Mouse (Mus musculus) hindbrain, embryonic 10.5 days (tissue): ENCODE measurements around the gene Arhgap31. TPM values are rescaled to one million over a fixed set of nuclear protein-coding genes. Genes with fewer than 3 reads are reported as not detected.
A peak's percentile ranks its signal among the peaks of the same experiment; 100 is the strongest.

ENCODE experiments used
- DNase-seq: peaks from one replicate; pipeline ENCODE4 v3.0.0-alpha.2; 2017; ENCODE audit warnings: low spot score
- H3K27ac ChIP-seq: fragments of 300-500 bp; sonication (generic); 2 replicates; pipeline ENCODE4 v1.5.1; 2016; ENCODE audit warnings: mild to moderate bottlenecking, moderate library complexity
- H3K27me3 ChIP-seq: fragments of 300-500 bp; sonication (generic); 2 replicates; pipeline ENCODE4 v1.6.1; 2016; ENCODE audit warnings: mild to moderate bottlenecking; ENCODE audit not compliant: poor library complexity, insufficient read depth, severe bottlenecking
- H3K36me3 ChIP-seq: fragments of 300-500 bp; sonication (generic); 2 replicates; pipeline ENCODE4 v1.6.1; 2016; ENCODE audit warnings: mild to moderate bottlenecking, moderate library complexity
- H3K4me1 ChIP-seq: fragments of 300-500 bp; sonication (generic); replicated peaks from 2 replicates; pipeline ENCODE4 v1.6.1; 2016; ENCODE audit warnings: mild to moderate bottlenecking
- H3K4me3 ChIP-seq: fragments of 300-500 bp; sonication (generic); 2 replicates; pipeline ENCODE4 v1.5.1; 2016; ENCODE audit warnings: mild to moderate bottlenecking, moderate library complexity
- H3K9me3 ChIP-seq: fragments of 300-500 bp; sonication (generic); 2 replicates; pipeline ENCODE4 v1.6.1; 2016; ENCODE audit warnings: mild to moderate bottlenecking, moderate library complexity
- WGBS: fragments of 180-500 bp; shearing (Covaris S2); methylation state at CpG from one replicate; pipeline ENCODE4 v1.1.7; 2016; 5-methylcytosine and 5-hydroxymethylcytosine counted together
- polyA plus RNA-seq: library from polyadenylated mRNA; unstranded; fragments of >200 nt; fragmentation: Nextera tagmentation; extraction: Ambion mirVana; gene quantifications from 2 replicates; pipeline ENCODE4 v1.2.1, GENCODE M21; 2016

Arhgap31 gene
- polyA plus RNA-seq, 1 experiment from 2014 or later, result 8.8 TPM

DNA sequence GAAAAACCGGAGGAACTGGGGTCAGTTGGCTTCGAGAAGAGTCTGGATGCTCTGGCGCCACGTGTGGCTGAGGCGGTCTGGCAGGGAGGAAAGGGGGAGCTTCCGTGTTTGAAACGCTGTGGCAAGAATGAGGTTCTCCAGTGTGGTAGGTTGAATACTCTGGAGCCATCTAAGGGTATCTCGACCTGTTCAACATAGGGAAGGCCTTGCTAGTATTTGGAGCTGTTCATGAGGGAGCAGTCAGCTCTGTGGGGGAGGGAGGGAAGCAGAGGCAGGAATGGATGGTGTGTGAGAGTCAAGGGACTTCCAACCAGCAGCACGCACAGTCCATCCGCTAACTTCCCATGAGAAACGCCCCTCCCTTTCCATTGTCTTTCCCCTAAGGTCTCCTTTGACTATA lies 38.2 kb downstream of the Arhgap31 start:
- WGBS, result 89% methylated on average over 11 of the region's 11 CpGs
- Histone ChIP-seq H3K36me3 (no peaks in the 10 kb centered on the region), H3K4me1 (peaks cover 38% of the 10 kb centered on the region), H3K27ac (peak overlapping the region; percentile 88; the same call in 1 of the 2 replicates), H3K4me3 (no peak overlapping the region), H3K9me3 (no peaks in the 10 kb centered on the region), H3K27me3 (no peaks in the 10 kb centered on the region)
- DNase-seq, result no peak

DNA sequence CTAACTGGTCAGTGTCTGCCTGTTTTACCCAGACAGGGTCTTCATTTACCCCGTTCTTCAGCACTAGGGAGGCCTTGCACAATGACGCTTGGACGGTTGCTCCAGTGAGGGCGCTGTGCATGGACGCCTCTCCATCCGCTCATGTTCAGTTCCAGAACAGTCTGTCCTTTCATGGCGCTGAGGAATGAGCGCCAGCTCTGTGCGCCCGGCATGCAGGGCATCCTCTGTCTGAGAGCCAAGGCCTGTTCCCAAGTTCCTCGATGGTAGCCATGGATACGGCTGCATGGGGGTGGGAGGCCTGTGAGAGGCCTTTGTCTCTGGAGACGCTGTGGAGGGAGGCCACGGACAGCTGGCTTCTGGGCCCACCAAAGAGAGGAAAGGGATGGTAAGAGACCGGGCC lies 39.6 kb downstream of the Arhgap31 start:
- 44% methylated on average over 15 of the region's 15 CpGs for WGBS
- Histone ChIP-seq H3K9me3 (no peaks in the 10 kb centered on the region), H3K27ac (peak overlapping the region; percentile 88), H3K4me3 (no peak overlapping the region), H3K36me3 (no peaks in the 10 kb centered on the region), H3K27me3 (no peaks in the 10 kb centered on the region), H3K4me1 (peaks cover 38% of the 10 kb centered on the region)
- DNase-seq, result peak; percentile 84

DNA sequence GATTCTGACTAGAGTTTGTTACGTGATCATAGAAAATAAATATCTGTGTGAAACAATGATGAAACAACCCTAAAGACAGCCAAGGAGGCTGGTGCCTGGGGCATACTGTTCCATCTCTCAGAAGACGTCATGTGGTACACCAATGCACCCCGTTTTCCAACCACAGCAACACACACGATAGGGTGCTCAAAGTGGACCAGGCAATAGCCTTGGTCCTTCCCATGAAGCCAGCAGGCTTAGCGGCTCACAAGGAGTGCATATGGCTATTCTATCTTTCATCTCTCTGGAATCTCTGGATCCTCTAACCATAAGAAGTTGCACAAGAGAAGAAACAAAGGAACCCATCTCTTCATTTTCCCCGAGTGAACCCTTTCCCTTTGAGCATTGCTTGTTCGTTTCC lies 40.1 kb downstream of the Arhgap31 start:
- Histone ChIP-seq H3K36me3 (no peaks in the 10 kb centered on the region), H3K27ac (peak overlapping the region; percentile 88), H3K4me3 (no peak overlapping the region), H3K27me3 (no peaks in the 10 kb centered on the region), H3K9me3 (no peaks in the 10 kb centered on the region), H3K4me1 (peaks cover 38% of the 10 kb centered on the region)
- no peak for DNase-seq
- 92% methylated on average over 7 of the region's 7 CpGs for WGBS

DNA sequence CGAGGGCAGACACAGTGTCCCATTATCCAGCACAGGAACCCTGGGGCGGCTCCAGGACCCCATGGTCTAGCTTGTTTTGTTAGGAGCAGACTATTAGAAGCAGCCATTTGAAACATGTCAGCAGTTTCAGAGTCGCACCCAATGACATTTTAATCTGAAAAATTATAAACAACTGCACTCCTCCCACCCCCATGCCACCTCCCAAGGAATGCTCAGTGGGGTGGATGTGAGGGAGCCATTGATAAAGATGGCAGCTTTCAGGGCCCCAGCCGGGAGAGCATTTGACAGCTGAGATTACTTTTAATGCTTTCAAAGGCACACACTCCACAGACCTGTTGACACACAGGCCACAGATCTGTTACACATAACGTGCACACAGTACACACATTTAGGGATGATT lies 40.7 kb downstream of the Arhgap31 start:
- WGBS, result 49% methylated on average over 5 of the region's 5 CpGs
- no peak for DNase-seq
- H3K4me1 ChIP-seq, result peaks cover 38% of the 10 kb centered on the region

DNA sequence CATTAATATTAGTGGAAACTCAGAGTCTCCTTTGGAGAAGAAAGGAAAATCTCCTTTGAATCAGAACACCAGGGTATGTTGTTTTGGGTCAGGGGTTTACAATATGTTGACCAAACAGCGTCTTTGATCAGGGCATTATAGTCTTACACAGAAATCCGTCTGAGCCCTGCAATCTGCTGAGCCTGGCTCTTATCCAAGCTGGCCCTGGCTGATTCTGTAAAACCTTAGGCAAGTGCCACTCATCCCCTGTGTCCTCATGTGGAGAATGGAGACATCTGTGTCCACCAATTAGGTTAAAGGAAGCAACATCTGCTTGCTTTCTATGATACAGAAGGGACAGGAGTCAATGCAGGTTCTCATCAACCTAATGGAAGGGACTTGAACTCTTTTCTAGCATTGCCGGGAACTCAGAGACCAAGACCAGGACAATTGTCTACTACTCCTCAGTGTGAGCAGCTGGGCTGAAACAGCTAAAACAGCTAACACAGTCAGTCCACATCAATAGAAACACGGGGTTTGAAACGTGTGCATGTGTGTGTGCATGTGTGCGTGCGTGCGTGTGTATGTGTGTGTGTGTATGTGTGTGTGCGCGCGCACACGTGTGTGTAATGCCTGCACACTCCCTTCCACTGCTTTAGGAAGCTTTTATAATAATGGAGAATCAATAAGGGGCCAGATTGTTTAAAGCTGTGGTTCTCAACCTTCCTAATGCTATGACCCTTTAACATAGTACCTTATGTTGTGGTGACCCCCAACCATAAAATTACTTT lies 42.3 kb downstream of the Arhgap31 start:
- DNase-seq, result no peak
- no peak overlapping the region for H3K4me3 ChIP-seq
- no peaks in the 10 kb centered on the region for H3K9me3 ChIP-seq
- no peaks in the 10 kb centered on the region for H3K36me3 ChIP-seq
- no peak overlapping the region for H3K27ac ChIP-seq
- H3K4me1 ChIP-seq, result peaks cover 38% of the 10 kb centered on the region
- WGBS, result 92% methylated on average over 12 of the region's 12 CpGs
- no peaks in the 10 kb centered on the region for H3K27me3 ChIP-seq

More for the DNA sequence above, 40.7 kb downstream of the Arhgap31 start:
- H3K9me3 ChIP-seq, result no peaks in the 10 kb centered on the region
- H3K27ac ChIP-seq, result peak overlapping the region; percentile 88
- H3K4me3 ChIP-seq, result no peak overlapping the region
- no peaks in the 10 kb centered on the region for H3K27me3 ChIP-seq
- no peaks in the 10 kb centered on the region for H3K36me3 ChIP-seq

DNA sequence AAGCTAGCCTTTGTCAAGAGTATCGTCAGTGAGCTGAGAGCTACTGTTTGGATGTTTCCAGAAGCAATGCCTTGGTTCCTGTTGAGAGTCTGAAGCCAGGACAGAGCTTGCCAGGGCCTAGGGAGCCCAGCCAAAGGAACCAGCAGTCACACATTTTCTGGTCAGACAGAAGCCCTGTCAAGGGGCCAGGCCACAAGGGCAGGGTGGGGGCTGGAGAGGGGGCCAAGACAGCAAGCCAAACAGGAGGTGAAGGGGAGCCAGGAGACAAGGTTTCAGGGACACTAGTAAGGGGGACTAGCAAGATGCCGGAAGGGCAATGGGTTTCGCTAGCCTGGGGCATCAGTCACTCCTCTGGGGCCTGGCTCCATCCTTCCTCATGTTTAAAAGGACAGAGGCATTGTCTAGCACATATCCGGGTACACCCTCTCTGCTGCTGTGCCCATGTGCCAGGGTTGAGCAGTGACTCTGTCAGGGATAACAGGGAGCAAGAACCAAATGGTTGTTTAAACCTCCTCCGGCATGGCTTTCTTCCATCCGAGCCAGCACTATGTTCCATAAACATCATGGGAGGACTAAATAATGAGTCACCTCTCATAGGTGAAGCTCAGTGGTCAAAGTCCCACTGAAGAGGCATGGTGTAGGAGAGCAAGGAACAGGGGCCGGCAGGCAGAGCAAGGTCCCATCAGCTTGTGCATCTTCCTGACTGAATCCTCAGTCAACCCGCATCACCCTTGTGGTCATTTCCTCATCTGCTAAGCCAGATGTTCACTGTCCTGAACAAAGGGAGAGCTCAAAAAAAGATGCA lies 44.0 kb downstream of the Arhgap31 start:
- Histone ChIP-seq H3K4me3 (no peak overlapping the region), H3K9me3 (no peaks in the 10 kb centered on the region), H3K36me3 (no peaks in the 10 kb centered on the region), H3K27ac (0 out of 2 replicates have a peak overlapping the region, but pooled peaks have one; percentile 16), H3K4me1 (peaks cover 36% of the 10 kb centered on the region), H3K27me3 (no peaks in the 10 kb centered on the region)
- 87% methylated on average over 8 of the region's 8 CpGs for WGBS
- DNase-seq, result no peak

DNA sequence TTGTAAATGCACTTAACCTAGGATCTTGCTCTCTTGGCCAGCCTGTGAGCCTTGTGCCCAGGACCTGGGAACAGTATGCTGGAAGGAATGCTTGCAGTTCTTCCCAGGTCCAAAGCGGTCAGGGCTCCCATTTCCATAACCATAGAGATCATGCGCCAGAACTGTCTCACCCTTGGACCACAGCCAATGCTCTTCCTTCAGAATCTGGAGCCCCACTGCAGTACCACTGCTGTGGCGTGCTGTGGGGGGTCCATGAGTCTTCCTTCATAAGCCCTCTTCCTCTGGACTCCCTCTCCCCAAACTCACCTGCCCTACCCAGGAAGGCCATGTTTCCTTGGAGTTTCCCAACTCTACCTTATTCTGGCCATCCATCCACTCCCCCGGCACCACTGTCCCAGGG lies 46.6 kb downstream of the Arhgap31 start:
- Histone ChIP-seq H3K4me3 (no peak overlapping the region), H3K27me3 (no peaks in the 10 kb centered on the region), H3K36me3 (no peaks in the 10 kb centered on the region), H3K27ac (no peak overlapping the region), H3K9me3 (no peaks in the 10 kb centered on the region), H3K4me1 (peaks cover 10% of the 10 kb centered on the region)
- DNase-seq, result no peak
- 93% methylated on average over 4 of the region's 4 CpGs for WGBS

DNA sequence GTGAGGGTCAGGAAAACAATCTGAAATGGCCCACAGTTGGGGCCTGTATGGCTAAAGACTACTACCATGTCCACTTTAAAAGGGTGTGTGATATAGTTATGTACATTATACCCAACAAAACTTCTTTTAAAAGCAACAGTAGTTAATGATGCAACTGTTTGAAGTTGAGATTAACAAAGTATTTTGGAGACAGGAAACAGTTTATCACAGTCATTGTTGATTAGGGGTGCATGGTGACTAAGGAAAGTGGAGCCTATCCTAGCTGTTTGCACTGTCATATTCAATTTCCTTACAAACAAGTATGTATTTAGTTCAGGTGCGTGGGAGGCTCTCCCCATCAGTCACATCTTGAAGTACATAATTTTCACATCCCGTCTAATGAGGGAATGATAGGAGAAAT lies 47.1 kb downstream of the Arhgap31 start:
- 88% methylated on average over 2 of the region's 2 CpGs for WGBS
- no peaks in the 10 kb centered on the region for H3K9me3 ChIP-seq

DNA sequence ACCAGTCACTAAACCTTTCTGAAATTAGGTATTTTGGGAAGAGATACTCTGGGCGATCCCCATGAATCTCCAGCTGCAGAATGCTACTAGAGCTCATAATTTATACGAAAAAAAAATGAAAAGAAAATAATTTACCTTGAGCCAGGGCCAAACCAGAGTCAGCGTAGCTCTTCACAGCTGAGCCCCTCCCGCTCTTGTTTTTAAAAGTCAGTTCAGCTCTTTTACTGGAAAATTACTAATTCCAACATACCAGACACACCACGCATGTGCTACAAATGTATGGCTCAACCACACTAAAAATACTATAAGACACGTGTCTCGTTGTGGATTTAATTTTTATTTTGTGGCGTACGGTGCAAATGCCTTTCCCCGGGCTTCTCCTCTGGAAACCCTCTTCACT lies 50.5 kb downstream of the Arhgap31 start:
- H3K36me3 ChIP-seq, result no peaks in the 10 kb centered on the region
- no peak for DNase-seq

More for the DNA sequence above, 47.1 kb downstream of the Arhgap31 start:
- Histone ChIP-seq H3K36me3 (no peaks in the 10 kb centered on the region), H3K27ac (no peak overlapping the region), H3K4me3 (no peak overlapping the region), H3K4me1 (0 out of 2 replicates have a peak, but pooled peaks cover 7% of the 10 kb centered on the region), H3K27me3 (no peaks in the 10 kb centered on the region)
- no peak for DNase-seq

DNA sequence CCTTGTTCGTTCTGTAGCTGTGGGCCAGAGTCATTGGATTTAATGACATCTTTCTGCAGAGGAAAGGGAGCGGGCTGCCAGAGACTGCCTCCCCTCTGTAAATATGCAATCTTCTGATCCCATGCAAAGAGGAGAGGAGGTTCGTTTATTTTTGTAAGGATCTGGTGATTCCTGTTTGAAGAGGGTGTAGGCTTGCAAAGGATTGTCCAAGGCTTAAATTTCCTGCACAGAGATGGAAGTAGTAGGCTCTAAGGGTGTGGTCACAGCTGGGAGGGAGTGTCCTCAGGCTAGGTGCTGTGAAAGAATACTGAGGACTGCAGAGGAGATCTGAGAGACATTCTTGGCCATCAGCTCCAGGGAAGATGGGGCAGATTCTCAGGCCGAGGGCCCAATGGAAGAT lies 58.8 kb downstream of the Arhgap31 start:
- H3K4me1 ChIP-seq, result peaks cover 17% of the 10 kb centered on the region
- no peaks in the 10 kb centered on the region for H3K36me3 ChIP-seq
- H3K4me3 ChIP-seq, result no peak overlapping the region
- no peak for DNase-seq
- WGBS, result 68% methylated on average over 4 of the region's 4 CpGs
- no peaks in the 10 kb centered on the region for H3K27me3 ChIP-seq
- no peak overlapping the region for H3K27ac ChIP-seq
- H3K9me3 ChIP-seq, result no peaks in the 10 kb centered on the region

More for the DNA sequence above, 50.5 kb downstream of the Arhgap31 start:
- WGBS, result 93% methylated on average over 10 of the region's 10 CpGs
- Histone ChIP-seq H3K27me3 (no peaks in the 10 kb centered on the region), H3K4me1 (no peaks in the 10 kb centered on the region), H3K27ac (no peak overlapping the region), H3K4me3 (no peak overlapping the region), H3K9me3 (no peaks in the 10 kb centered on the region)

DNA sequence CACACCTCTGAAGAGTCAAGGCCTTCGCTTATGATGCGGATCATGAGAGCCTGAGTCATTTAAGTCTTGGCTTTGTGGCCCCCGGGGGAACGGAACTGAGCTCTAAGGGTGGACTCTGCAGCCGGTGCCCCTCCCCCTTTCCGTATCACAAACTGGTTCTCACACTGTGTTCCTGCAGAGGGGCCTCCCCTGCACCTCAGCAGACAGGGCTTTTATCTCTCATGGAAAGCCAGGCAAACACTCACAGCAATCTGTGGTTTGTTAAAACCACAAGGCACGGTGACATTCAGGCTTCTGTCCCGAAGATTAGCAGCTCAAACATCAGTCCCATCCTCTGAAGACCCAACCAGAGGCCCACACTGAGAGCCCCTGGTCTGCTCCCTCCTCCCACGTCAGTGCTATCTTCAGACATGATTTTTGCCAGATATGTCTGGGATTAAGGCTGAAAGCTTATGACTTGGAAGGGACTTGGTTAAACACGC lies 59.6 kb downstream of the Arhgap31 start:
- WGBS, result 49% methylated on average over 10 of the region's 10 CpGs
- H3K27me3 ChIP-seq, result no peaks in the 10 kb centered on the region
- no peak overlapping the region for H3K4me3 ChIP-seq
- H3K9me3 ChIP-seq, result no peaks in the 10 kb centered on the region
- DNase-seq, result no peak
- H3K27ac ChIP-seq, result peak overlapping the region; percentile 47
- peaks cover 17% of the 10 kb centered on the region for H3K4me1 ChIP-seq
- no peaks in the 10 kb centered on the region for H3K36me3 ChIP-seq

DNA sequence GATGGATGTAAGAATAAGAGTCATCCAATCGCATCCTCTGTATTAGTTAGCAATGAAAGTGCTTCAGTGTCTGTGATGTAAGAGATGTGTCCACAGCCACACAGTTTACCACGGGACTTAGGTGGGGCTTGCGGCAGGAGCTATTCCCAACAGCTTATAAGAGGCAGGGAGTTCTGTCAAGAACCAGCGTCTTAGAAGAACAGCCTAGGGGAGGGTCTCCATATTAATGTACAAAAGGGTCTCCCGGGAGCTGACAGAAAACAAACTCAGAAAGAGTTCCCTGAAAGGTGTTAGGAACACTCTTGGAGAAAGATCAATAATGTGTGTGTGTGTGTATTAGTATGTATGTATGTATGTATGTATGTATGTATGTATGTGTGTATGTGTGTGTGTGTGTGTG lies 60.4 kb downstream of the Arhgap31 start:
- H3K27me3 ChIP-seq, result no peaks in the 10 kb centered on the region
- DNase-seq, result no peak
- WGBS, result 86% methylated on average over 5 of the region's 5 CpGs
- H3K4me1 ChIP-seq, result peaks cover 17% of the 10 kb centered on the region
- no peaks in the 10 kb centered on the region for H3K36me3 ChIP-seq
- no peak overlapping the region for H3K4me3 ChIP-seq
- no peak overlapping the region for H3K27ac ChIP-seq
- H3K9me3 ChIP-seq, result no peaks in the 10 kb centered on the region

DNA sequence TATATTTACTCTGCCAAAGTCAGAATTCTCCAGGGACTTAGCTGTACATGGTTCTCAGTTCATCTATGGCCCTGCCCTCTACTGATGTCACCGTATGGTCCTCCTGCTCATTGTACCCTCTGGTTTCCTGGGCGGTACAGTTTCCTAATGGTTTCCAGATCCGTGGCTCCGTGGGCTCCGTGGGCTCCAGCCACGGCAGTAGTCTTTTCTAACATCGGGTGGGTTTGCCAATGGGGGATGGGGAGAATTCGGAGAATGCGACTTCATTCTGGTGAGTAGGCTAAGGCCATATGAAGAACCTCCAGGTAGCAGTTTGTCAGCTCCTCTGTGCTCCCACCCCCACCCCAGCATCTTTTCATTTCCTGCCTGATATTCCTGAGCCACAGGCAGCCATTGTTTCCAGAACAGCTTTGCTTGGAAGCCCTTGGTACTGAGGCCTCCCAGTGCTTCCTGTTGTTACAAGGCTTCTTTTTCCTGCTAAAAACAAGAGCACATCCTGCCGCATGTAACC lies 61.3 kb downstream of the Arhgap31 start:
- H3K36me3 ChIP-seq, result no peaks in the 10 kb centered on the region
- H3K4me3 ChIP-seq, result no peak overlapping the region
- H3K27ac ChIP-seq, result 0 out of 2 replicates have a peak overlapping the region, but pooled peaks have one; percentile 19
- DNase-seq, result no peak
- WGBS, result 79% methylated on average over 10 of the region's 10 CpGs
- H3K9me3 ChIP-seq, result no peaks in the 10 kb centered on the region
- H3K4me1 ChIP-seq, result peaks cover 17% of the 10 kb centered on the region
- no peaks in the 10 kb centered on the region for H3K27me3 ChIP-seq
